Mouse (Mus musculus) cerebellum, adult 2 months (tissue): ENCODE results near the gene Ifitm10. TPM values are rescaled to one million over a fixed set of nuclear protein-coding genes. Genes with fewer than 3 reads are reported as not detected.

Experiments
- DNase-seq, 2 experiments: peaks; one replicate each; pipeline ENCODE4 v3.0.0; 2021
- H3K27ac ChIP-seq: fragments of 200-500 bp; 2 replicates; pipeline ENCODE4 v1.5.1; 2012; ENCODE audit warnings: low read length, control low read depth, inconsistent platforms; ENCODE audit not compliant: insufficient read depth
- H3K27me3 ChIP-seq: fragments of 200-500 bp; 2 replicates; pipeline ENCODE4 v1.6.1; 2012; ENCODE audit warnings: inconsistent platforms, mild to moderate bottlenecking, low read length, moderate library complexity; ENCODE audit not compliant: control insufficient read depth, insufficient read depth
- H3K4me1 ChIP-seq: fragments of 200-500 bp; 2 replicates; pipeline ENCODE4 v1.6.1; 2011; ENCODE audit warnings: low read length; ENCODE audit not compliant: control insufficient read depth, insufficient read depth
- H3K4me3 ChIP-seq: fragments of 200-500 bp; replicated peaks from 2 replicates; pipeline ENCODE3; 2011; ENCODE audit warnings: mild to moderate bottlenecking, low read depth, low read length, control low read depth; ENCODE audit not compliant: insufficient read depth
- CTCF ChIP-seq: fragments of 200-500 bp; IDR thresholded peaks from 2 replicates; pipeline ENCODE4 v1.5.1; 2011; ENCODE audit warnings: low read depth, mild to moderate bottlenecking, control low read depth, low read length, moderate library complexity, borderline replicate concordance; ENCODE audit not compliant: insufficient read depth
- POLR2A ChIP-seq: fragments of 200-500 bp; IDR thresholded peaks from 2 replicates; pipeline ENCODE4 v1.6.1; 2011; ENCODE audit warnings: low read length, control low read depth, borderline replicate concordance; ENCODE audit not compliant: insufficient read depth
- WGBS: fragments of 180-500 bp; shearing (Covaris S2); methylation state at CpG from one replicate; pipeline ENCODE4 v1.1.7; 2018; 5-methylcytosine and 5-hydroxymethylcytosine counted together
- polyA plus RNA-seq: library from polyadenylated mRNA; depleted of rRNA; stranded (reverse); fragments of >200 nt; gene quantifications from 2 replicates; pipeline ENCODE4 v1.2.3, GENCODE M21; 2012

Gene Ifitm10
- polyA plus RNA-seq, 1 experiment = 175 TPM

DNA sequence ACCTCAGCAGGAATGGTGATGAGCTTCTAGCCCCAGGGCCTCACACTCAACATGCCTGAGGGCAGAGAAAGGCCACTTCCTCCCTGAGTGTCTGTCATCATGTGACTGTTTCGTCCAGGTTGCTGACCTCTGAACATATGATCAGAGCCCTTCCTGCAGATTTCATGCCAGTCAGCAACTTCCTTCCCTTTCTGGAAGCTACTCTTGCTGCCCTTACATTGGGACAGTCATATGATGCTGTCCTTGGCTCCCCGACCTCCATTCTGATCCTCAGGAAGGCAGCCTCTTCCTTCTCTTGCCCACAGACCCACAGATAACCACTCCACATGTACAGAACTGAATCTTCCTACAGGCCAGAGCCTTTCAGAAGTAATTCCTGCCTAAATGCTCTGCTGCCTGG lies 24.5 kb upstream of the Ifitm10 start:
- Histone ChIP-seq H3K27me3 (no peaks in the 10 kb centered on the region), H3K27ac (no peak overlapping the region), H3K4me3 (no peak overlapping the region), H3K4me1 (no peaks in the 10 kb centered on the region)
- DNase-seq = no peak
- TF ChIP-seq POLR2A (no peak), CTCF (no peak)
- 72% methylated on average over 2 of the region's 2 CpGs for WGBS

DNA sequence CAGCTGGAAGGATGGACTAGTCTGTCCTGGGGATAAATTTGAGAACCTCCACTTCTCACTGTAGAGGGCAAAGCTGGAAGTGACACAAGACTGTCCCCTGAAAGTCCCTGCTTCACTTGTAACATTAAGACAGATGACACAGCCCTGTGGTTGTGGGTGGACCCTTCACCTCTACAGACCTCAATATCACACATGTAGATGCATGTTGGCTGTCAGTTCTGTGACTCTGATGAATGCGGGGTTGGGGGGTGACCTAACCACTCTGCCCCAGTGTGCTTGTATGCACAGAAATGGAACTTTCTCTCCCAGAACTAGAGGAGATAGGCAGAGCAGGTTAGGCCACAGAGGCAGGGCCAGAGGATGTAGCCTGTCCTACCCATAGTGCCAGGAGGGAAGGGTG lies 23.1 kb upstream of the Ifitm10 start:
- H3K4me3 ChIP-seq = no peak overlapping the region
- 91% methylated on average over 1 of the region's 1 CpGs for WGBS
- H3K27ac ChIP-seq = no peak overlapping the region
- no peaks in the 10 kb centered on the region for H3K4me1 ChIP-seq
- H3K27me3 ChIP-seq = no peaks in the 10 kb centered on the region
- DNase-seq = no peak
- no peak for TF ChIP-seq POLR2A
- TF ChIP-seq CTCF = no peak

DNA sequence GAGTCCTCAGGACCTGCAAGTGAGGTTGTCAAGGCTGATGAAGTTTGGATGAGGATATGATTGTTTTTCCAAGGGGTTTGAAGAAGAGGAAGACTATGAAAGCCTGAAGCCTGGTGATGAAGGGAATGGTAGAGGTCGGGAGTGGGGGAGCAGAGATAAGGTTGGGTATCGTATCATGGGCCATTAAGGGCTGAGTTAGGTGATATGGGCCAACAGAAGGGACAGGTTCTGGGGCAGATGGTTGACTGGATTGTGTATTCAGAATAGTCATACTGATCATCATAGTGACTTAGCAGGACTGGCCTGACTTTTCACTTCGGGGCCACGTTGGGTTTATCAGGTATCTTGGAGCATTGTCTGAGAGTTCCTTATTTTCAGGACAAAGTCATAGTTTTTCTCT lies 21.9 kb upstream of the Ifitm10 start:
- H3K27ac ChIP-seq = no peak overlapping the region
- TF ChIP-seq POLR2A = no peak
- TF ChIP-seq CTCF = no peak
- 82% methylated on average over 4 of the region's 4 CpGs for WGBS
- H3K4me1 ChIP-seq = no peaks in the 10 kb centered on the region
- no peak for DNase-seq
- H3K27me3 ChIP-seq = no peaks in the 10 kb centered on the region
- no peak overlapping the region for H3K4me3 ChIP-seq

DNA sequence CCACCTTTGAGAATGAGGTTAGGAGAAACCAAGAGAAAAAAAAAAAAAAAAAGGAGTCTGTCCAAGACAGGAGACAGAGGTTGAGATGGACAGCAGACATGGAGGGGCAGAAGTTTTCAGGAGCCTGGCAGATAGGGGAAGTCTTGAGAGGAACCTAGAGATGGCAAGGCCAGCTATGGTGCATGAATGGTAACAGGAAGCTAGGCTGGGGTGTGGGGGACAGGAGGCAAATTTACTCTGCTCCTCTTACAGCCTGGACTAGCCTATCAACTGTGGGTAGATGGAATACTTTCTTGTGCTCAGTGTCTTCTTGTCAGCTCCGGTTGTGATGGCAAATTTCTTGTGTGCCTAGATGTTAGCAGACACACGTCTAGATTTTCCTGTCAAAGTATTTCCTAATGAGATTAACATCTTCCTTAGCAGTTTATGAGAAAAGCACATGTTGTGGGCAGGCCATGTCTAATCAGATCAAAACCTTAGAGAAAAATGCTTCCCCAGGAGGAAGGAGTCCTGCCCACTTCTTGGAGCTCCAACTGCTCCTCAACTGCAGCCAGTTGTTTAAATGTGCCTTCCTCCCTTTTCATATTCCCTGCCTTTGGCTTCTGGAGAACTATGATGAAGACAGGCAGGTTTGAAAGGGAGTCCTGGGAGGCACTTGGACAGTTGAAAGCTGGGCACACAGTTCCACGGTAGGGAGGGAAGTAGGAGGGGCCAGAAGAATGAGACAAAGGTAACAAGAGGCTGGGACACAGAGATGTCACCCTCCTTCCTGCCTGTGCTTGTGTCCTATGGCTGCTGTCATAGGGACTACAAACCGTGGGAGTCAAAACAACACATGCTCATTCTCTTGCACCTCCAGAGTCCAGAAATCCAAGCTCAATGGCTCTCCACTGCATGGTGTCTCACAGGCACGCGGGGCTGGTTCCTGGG lies 21.0 kb upstream of the Ifitm10 start:
- Histone ChIP-seq H3K27me3 (no peaks in the 10 kb centered on the region), H3K4me1 (no peaks in the 10 kb centered on the region), H3K4me3 (no peak overlapping the region), H3K27ac (no peak overlapping the region)
- TF ChIP-seq CTCF = no peak
- no peak for TF ChIP-seq POLR2A
- DNase-seq = no peak
- 55% methylated on average over 6 of the region's 6 CpGs for WGBS

DNA sequence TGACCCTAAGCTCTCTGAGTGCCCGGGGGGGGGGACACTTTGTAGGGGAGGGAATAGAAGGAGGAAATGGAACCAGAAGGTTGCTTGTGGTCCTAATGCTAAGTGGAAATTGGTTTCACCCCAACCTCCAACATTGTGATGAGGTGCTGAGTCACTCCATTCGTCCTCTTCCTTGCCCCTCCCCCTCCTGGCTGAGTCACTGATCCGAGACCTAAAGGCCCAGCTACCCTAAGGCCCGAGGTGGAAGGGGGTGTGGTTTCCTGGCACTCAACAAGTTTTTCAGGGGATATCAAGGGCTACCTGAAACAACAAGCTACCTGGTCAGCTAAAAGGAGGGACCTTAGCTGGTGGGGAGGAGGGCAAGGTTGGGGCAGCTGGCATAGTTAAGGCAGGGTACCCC lies 19.6 kb upstream of the Ifitm10 start:
- TF ChIP-seq CTCF (no peak), POLR2A (no peak)
- DNase-seq = no peak
- 25% methylated on average over 4 of the region's 4 CpGs for WGBS
- Histone ChIP-seq H3K4me3 (no peak overlapping the region), H3K27ac (no peak overlapping the region), H3K4me1 (no peaks in the 10 kb centered on the region), H3K27me3 (no peaks in the 10 kb centered on the region)

DNA sequence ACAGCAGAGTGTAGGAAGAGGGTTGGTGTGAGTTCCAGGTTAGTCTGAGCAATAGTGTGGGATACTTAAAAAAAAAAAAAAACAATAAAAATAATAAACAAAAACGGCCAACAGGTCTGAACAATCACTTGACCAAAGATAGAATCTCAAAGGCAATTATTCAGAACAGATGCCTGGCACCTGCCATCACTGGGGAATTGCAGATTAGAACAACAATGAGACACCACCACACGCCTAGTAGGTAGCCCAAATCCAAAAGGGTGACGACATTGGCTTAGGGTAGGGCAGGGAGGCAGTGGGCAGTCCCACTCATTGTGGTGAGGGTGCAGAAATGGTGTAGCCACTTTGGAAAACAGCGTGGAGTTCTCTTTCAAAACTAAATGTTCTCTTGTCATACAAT lies 18.1 kb upstream of the Ifitm10 start:
- WGBS = 55% methylated on average over 4 of the region's 4 CpGs
- no peak for TF ChIP-seq POLR2A
- no peaks in the 10 kb centered on the region for H3K27me3 ChIP-seq

DNA sequence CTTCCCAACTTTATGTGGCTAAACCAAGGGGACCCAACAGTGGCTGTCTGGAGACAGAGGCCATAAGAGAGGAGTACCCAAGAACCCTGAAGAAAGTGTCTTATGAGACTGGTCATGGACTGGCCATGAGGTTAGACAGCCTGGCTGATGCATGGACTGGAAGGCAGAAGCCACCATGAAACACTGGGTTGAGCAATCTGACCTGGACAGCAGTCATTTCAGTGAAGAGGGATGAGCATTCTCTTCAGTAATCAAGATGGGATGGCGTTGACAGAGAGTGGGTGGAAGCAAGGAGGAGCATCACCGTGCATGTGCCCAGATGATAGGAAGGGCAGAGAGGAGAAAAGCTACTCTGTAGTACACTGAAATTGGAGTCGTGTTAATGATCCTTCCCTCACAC lies 17.6 kb upstream of the Ifitm10 start:
- TF ChIP-seq CTCF (no peak), POLR2A (no peak)
- WGBS = 76% methylated on average over 3 of the region's 3 CpGs
- Histone ChIP-seq H3K27ac (no peak overlapping the region), H3K4me1 (peaks cover 5% of the 10 kb centered on the region), H3K4me3 (no peak overlapping the region), H3K27me3 (no peaks in the 10 kb centered on the region)
- DNase-seq = no peak

More for the DNA sequence above, 18.1 kb upstream of the Ifitm10 start:
- no peak for DNase-seq
- H3K4me1 ChIP-seq = 0 out of 2 replicates have a peak, but pooled peaks cover under 1% of the 10 kb centered on the region
- no peak overlapping the region for H3K27ac ChIP-seq
- H3K4me3 ChIP-seq = no peak overlapping the region

DNA sequence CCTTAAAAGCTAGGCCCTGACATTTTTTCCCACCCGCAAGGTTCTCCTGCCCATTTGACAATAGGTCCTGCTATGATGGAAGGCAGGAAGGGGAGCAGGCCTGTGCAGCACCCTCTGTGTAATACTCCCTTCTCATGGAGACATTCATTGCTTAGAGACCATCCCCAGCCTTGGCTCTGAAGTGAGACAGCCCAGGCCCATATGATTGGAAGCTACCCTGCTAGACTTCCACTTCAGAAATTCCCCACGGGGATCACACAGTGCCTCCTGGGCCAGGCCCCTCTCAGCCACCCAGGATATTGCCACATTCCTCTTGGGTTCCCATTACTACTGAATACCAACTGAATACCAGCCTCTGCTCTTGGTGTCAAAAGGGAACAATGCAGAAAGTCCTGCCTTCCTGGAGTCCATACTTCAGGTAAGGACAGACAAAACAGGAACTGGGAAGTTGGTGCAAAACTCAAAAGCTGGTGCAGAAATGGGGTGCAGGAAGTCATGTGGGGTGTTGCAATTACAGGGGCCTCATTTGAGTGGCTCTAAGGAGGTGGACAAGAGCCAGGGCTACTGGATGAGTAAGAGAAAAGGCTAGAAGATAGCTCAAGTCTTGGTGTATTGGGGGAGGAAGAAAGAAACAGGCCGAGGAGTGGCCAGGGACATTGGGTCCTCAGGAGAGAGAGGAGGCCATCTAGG lies 16.6 kb upstream of the Ifitm10 start:
- Histone ChIP-seq H3K4me3 (no peak overlapping the region), H3K4me1 (peaks cover 14% of the 10 kb centered on the region), H3K27ac (no peak overlapping the region), H3K27me3 (no peaks in the 10 kb centered on the region)
- DNase-seq = no peak
- TF ChIP-seq POLR2A = no peak
- no peak for TF ChIP-seq CTCF
- 92% methylated on average over 3 of the region's 3 CpGs for WGBS

DNA sequence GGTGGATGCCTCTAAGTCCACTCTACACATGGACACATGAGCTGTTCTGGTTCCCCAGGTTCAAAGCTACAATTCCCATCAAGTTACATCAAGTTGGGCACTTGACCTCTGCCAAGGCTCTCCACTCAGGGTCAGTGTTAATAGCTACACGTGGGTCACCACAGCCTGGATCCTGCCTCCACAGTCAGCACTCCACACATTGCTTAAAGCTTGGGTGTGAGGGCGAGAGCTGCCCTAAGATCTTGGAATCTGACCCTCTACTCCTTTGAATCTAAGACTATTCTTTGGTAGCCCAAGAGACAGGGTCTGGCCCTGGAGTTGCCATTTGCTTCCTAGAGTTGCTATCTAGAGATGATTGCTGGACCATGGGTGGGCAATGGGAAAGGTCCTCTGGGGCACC lies 15.2 kb upstream of the Ifitm10 start:
- no peak overlapping the region for H3K4me3 ChIP-seq
- peaks cover 14% of the 10 kb centered on the region for H3K4me1 ChIP-seq
- no peak for TF ChIP-seq POLR2A
- TF ChIP-seq CTCF = no peak
- 96% methylated on average over 2 of the region's 2 CpGs for WGBS
- no peak for DNase-seq
- no peaks in the 10 kb centered on the region for H3K27me3 ChIP-seq
- H3K27ac ChIP-seq = no peak overlapping the region
